Mouse (Mus musculus) megakaryocyte, embryonic 14.5 days (primary cell): ENCODE measurements around the gene Efna2.

Experiments used
- FLI1 ChIP-seq: IDR thresholded peaks from 2 replicates; pipeline ENCODE4 v1.6.1; 2012; ENCODE audit warnings: low read length, inconsistent platforms, mixed read lengths
- GATA1 ChIP-seq: IDR thresholded peaks from 3 replicates; pipeline ENCODE4 v1.6.1; 2012; ENCODE audit warnings: mixed read lengths, low read length, inconsistent platforms, borderline replicate concordance

DNA sequence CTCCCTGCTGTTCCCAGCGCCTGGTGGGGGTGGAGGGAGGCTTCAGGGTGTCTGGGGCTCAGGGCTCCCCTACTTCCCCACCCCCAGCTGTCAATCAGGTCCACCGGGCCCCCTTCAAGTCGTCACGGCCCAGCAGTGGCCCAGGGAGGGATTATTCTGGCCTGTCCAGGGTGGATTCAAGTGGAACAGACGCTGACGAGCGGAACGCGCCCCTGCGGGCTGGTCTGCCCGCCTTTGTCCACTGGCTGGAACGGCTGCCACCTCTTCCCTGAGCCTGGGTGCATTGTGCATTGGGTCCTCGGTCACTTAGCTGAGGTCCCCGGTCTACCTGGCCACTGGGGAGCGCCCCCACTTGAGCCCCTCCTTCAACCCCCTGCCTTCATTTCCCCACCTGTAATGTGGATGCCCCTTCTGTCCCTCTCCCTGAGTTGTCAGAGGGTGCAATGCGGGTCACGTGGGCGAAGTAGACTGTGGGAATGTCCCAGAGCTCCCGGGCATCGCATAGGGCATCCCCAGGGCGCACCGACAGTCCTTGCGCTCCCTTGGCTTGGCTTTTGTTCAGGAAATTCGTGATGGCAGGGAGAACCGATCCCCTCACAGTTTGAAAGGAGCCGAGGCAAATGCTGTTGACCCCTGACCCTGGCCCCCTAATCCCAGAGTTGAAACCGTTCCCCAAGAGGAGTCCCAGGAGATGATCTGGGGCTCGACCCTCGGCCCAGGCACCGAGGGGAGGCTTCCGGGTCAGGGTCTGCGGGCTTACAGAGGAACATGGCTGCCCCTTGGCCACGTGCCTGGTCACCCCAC is 17.7 kb downstream of the Efna2 start:
- TF ChIP-seq GATA1 (no peak), FLI1 (no peak)
